Comparison of ENCODE assay signal across 23 mouse cellular contexts in genomic region chr9:34969881-34970490, GRCm38 (mm10).
DNase-seq lines count a peak whose midpoint lies in the region; ATAC-seq and TF ChIP-seq lines count a peak whose summit lies in the region.
"Had no signal": no experiment of that assay in that cellular context is flagged by ENCODE, and none has a peak within 500 bp of the region (broad histone marks: within the 10 kb centered on the region; RNA-seq: fewer than 3 reads in every experiment).

No protein-coding gene starts in this region.

- no peaks in the 10 kb centered on the region for H3K36me3 ChIP-seq in hindbrain, embryonic 16.5 days (ENCODE audit: control insufficient read depth, insufficient read depth, low read length)
- no peaks in the 10 kb centered on the region for H3K36me3 ChIP-seq in hindbrain, postnatal 0 days (ENCODE audit: insufficient read depth, low read length)
- H3K36me3 ChIP-seq in forebrain, postnatal 0 days (ENCODE audit: insufficient read depth) = no peaks in the 10 kb centered on the region
- H3K36me3 ChIP-seq: embryonic facial prominence, embryonic 15.5 days; forebrain, embryonic 12.5 days; G1E; heart, embryonic 12.5 days; hindbrain, embryonic 10.5 days; intestine, embryonic 15.5 days had no signal

- no peak overlapping the region for H3K9ac ChIP-seq in hindbrain, embryonic 16.5 days (ENCODE audit: low read depth, low read length)
- no peak overlapping the region; the same call in 1 of the 2 replicates for H3K9ac ChIP-seq in hindbrain, postnatal 0 days (replicated peaks; ENCODE audit: low read length)
- no peak overlapping the region for H3K9ac ChIP-seq in forebrain, postnatal 0 days
- H3K9ac ChIP-seq: embryonic facial prominence, embryonic 15.5 days; forebrain, embryonic 12.5 days; heart, embryonic 12.5 days; intestine, embryonic 15.5 days had no signal

- TF ChIP-seq CTCF in hindbrain, postnatal 0 days (IDR thresholded peaks at IDR 0.05; ENCODE audit: low read depth) = no peak
- no peak for TF ChIP-seq CTCF in forebrain, postnatal 0 days (IDR thresholded peaks at IDR 0.05; ENCODE audit: low read depth)

- H3K9me3 ChIP-seq in hindbrain, embryonic 16.5 days (ENCODE audit: control insufficient read depth, low read length) = no peaks in the 10 kb centered on the region
- no peaks in the 10 kb centered on the region for H3K9me3 ChIP-seq in hindbrain, postnatal 0 days (ENCODE audit: low read length)
- no peaks in the 10 kb centered on the region for H3K9me3 ChIP-seq in forebrain, postnatal 0 days (ENCODE audit: low read length)
- H3K9me3 ChIP-seq: embryonic facial prominence, embryonic 15.5 days; forebrain, embryonic 12.5 days; G1E; heart, embryonic 12.5 days; hindbrain, embryonic 10.5 days; intestine, embryonic 15.5 days had no signal

- H3K4me2 ChIP-seq in hindbrain, embryonic 16.5 days (ENCODE audit: low read length) = no peak overlapping the region
- no peak overlapping the region for H3K4me2 ChIP-seq in hindbrain, postnatal 0 days (ENCODE audit: low read depth, low read length)
- H3K4me2 ChIP-seq in forebrain, postnatal 0 days (ENCODE audit: low read depth) = no peak overlapping the region
- H3K4me2 ChIP-seq: embryonic facial prominence, embryonic 15.5 days; forebrain, embryonic 12.5 days; heart, embryonic 12.5 days; intestine, embryonic 15.5 days had no signal

- H3K27me3 ChIP-seq in hindbrain, embryonic 16.5 days (replicated peaks; ENCODE audit: control insufficient read depth, insufficient read depth, low read length) = no peaks in the 10 kb centered on the region; the same call in 1 of the 2 replicates
- no peaks in the 10 kb centered on the region for H3K27me3 ChIP-seq in hindbrain, postnatal 0 days (ENCODE audit: insufficient read depth, low read length)
- no peaks in the 10 kb centered on the region for H3K27me3 ChIP-seq in forebrain, postnatal 0 days (ENCODE audit: insufficient read depth, low read length)
- H3K27me3 ChIP-seq: embryonic facial prominence, embryonic 15.5 days had no signal

- H3K4me3 ChIP-seq in hindbrain, embryonic 16.5 days (ENCODE audit: low read length) = no peak overlapping the region
- H3K4me3 ChIP-seq in hindbrain, postnatal 0 days (ENCODE audit: low read length) = no peak overlapping the region
- H3K4me3 ChIP-seq in forebrain, postnatal 0 days (ENCODE audit: low read depth, low read length) = no peak overlapping the region
- H3K4me3 ChIP-seq: embryonic facial prominence, embryonic 15.5 days; forebrain, embryonic 12.5 days; gastrocnemius, adult 2 months; heart, embryonic 12.5 days; hindbrain, embryonic 10.5 days; intestine, embryonic 15.5 days had no signal

- WGBS in hindbrain, embryonic 16.5 days = 56% methylated on average over 6 of the region's 6 CpGs
- 53% methylated on average over 6 of the region's 6 CpGs for WGBS in hindbrain, postnatal 0 days
- 51% methylated on average over 6 of the region's 6 CpGs for WGBS in forebrain, postnatal 0 days

- H3K4me1 ChIP-seq in hindbrain, embryonic 16.5 days (ENCODE audit: control insufficient read depth, insufficient read depth, low read depth, low read length) = peaks cover 13% of the 10 kb centered on the region
- peaks cover 12% of the 10 kb centered on the region for H3K4me1 ChIP-seq in hindbrain, postnatal 0 days (ENCODE audit: insufficient read depth, low read length)
- H3K4me1 ChIP-seq in forebrain, postnatal 0 days (ENCODE audit: insufficient read depth) = peaks cover 1% of the 10 kb centered on the region; the same call in 1 of the 2 replicates
- H3K4me1 ChIP-seq: heart, embryonic 12.5 days had no signal

- DNase-seq in hindbrain, postnatal 0 days (ENCODE audit: low spot score) = no peak
- DNase-seq in Muller cell, postnatal 12 days (ENCODE audit: inconsistent ontology term) = peak; percentile 91
- DNase-seq in adipocyte (ENCODE audit: low spot score) = peak; percentile 47
- DNase-seq in urinary bladder, adult 18-20 months (ENCODE audit: low spot score in 2 of 2) = no peak
- no peak for DNase-seq in forebrain, postnatal 0 days
- DNase-seq in adrenal gland, postnatal 10 days = no peak
- DNase-seq: adrenal gland, postnatal 14 days; B cell, adult 2 months; cerebellum, adult 18-20 months; cerebellum, postnatal 14 days; embryo, embryonic 11 days; gastrocnemius, adult 2 months; gastrocnemius, postnatal 25 days; kidney, adult 18-20 months had no signal

- H3K27ac ChIP-seq in hindbrain, embryonic 16.5 days (ENCODE audit: low read depth, low read length) = no peak overlapping the region
- H3K27ac ChIP-seq in hindbrain, postnatal 0 days = no peak overlapping the region
- H3K27ac ChIP-seq in forebrain, postnatal 0 days (ENCODE audit: low read depth, low read length) = no peak overlapping the region
- H3K27ac ChIP-seq: embryonic facial prominence, embryonic 15.5 days; forebrain, embryonic 12.5 days; gastrocnemius, adult 2 months; hindbrain, embryonic 10.5 days; intestine, embryonic 15.5 days had no signal

- peak; percentile 23; the same call in 1 of the 2 replicates for ATAC-seq in hindbrain, embryonic 16.5 days
- no peak; the same call in 1 of the 2 replicates for ATAC-seq in hindbrain, postnatal 0 days
- no peak for ATAC-seq in forebrain, postnatal 0 days
- ATAC-seq: CD4-positive, CD25-positive, alpha-beta regulatory T cell, adult 4 months; forebrain, embryonic 16.5 days; intestine, embryonic 15.5 days had no signal

Comparison
In these comparisons a context has a peak if more than half of its experiments do, and no peak if none do; other contexts are left out.
1. DNase-seq: peak in Muller cell, postnatal 12 days (single experiment) and adipocyte (single experiment); none in hindbrain, postnatal 0 days (single experiment), urinary bladder, adult 18-20 months (0 of 2), forebrain, postnatal 0 days (single experiment) and adrenal gland, postnatal 10 days (single experiment).